Mouse (Mus musculus) effector memory CD4-positive, alpha-beta T cell, adult 5 months (primary cell): Measurements from ENCODE around the gene Keap1. TPM values are rescaled to one million over a fixed set of nuclear protein-coding genes. Genes with fewer than 3 reads are reported as not detected.

Experiments
- polyA plus RNA-seq: library from polyadenylated mRNA; unstranded; fragments of 100-300 nt; shearing (Covaris generic); gene quantifications from one replicate; pipeline ENCODE4 v1.2.1, GENCODE M21; 2017

Gene Keap1
- polyA plus RNA-seq: 27.0 TPM

GRCm38 (mm10) chr9:21238733-21239464, at the start of gene Keap1:
TSS of gene Keap1 (minus strand) at chr9:21239361.

GRCm38 (mm10) chr9:21287571-21288402, 48.6 kb upstream of the Keap1 start, which contains the start of gene Kri1:
TSS of gene Kri1 (minus strand) at chr9:21287969.

GRCm38 (mm10) chr9:21265000-21265561, 25.9 kb upstream of the Keap1 start, which contains the start of gene Atg4d:
TSS of gene Atg4d (plus strand) at chr9:21265293.

GRCm38 (mm10) chr9:21248326-21248725, 9.2 kb upstream of the Keap1 start, which contains the start of gene S1pr5:
TSS of gene S1pr5 (minus strand) at chr9:21248443.

Other genes starting within 250 kb of the Keap1 start
- gene Mrpl4, start 236.6 kb downstream of the Keap1 start, polyA plus RNA-seq: 88.5 TPM
- 141 TPM for gene Icam1, start 223.4 kb downstream of the Keap1 start, polyA plus RNA-seq
- gene Icam4, start 210.0 kb downstream of the Keap1 start, polyA plus RNA-seq: 1.4 TPM
- 0.59 TPM for gene Icam5, start 207.3 kb downstream of the Keap1 start, polyA plus RNA-seq
- gene Zglp1, start 172.3 kb downstream of the Keap1 start, polyA plus RNA-seq: not detected
- gene Gm49373, start 166.3 kb downstream of the Keap1 start, polyA plus RNA-seq: 0.26 TPM
- gene Fdx1l, start 165.7 kb downstream of the Keap1 start, polyA plus RNA-seq: 35.9 TPM
- gene Gm38431, start 147.4 kb downstream of the Keap1 start, polyA plus RNA-seq: 4.2 TPM
- gene Raver1, start 147.4 kb downstream of the Keap1 start, polyA plus RNA-seq: 60.3 TPM
- 62.4 TPM for gene Tyk2, start 108.1 kb downstream of the Keap1 start, polyA plus RNA-seq
- 304 TPM for gene Cdc37, start 89.4 kb downstream of the Keap1 start, polyA plus RNA-seq
- 3.2 TPM for gene Pde4a, start 73.6 kb downstream of the Keap1 start, polyA plus RNA-seq
- gene S1pr5, start 9.1 kb upstream of the Keap1 start, polyA plus RNA-seq: 0.79 TPM
- 68.1 TPM for gene Atg4d, start 25.9 kb upstream of the Keap1 start, polyA plus RNA-seq
- gene Kri1, start 48.6 kb upstream of the Keap1 start, polyA plus RNA-seq: 25.7 TPM
- 50.4 TPM for gene Cdkn2d, start 52.0 kb upstream of the Keap1 start, polyA plus RNA-seq
- gene Ap1m2, start 73.0 kb upstream of the Keap1 start, polyA plus RNA-seq: 1.1 TPM
- 292 TPM for gene Slc44a2, start 81.3 kb upstream of the Keap1 start, polyA plus RNA-seq
- 58.8 TPM for gene Ilf3, start 128.5 kb upstream of the Keap1 start, polyA plus RNA-seq
- gene Qtrt1, start 172.5 kb upstream of the Keap1 start, polyA plus RNA-seq: 49.9 TPM
- 262 TPM for gene Dnm2, start 185.5 kb upstream of the Keap1 start, polyA plus RNA-seq